Mouse (Mus musculus) regulatory T cell (primary cell): ENCODE data around the gene Srgap2.

Source experiments
- in situ Hi-C: fragments of 300-600 bp; cut with MboI, MseI; formaldehyde crosslinking; loops from one replicate; pipeline ENCODE4 v1.15.1; 2025; ENCODE audit warnings: high pct_unique_total_duplicates

Gene Srgap2

GRCm38 (mm10) chr1:131526371-131527270, 531 bp downstream of the Srgap2 start:
- in situ Hi-C loops: no loop called here

GRCm38 (mm10) chr1:131525586-131526271, 1.4 kb downstream of the Srgap2 start:
- in situ Hi-C loops: no loop called here

- in situ Hi-C loops: no loop called here
These were observed 2.0 kb downstream of the Srgap2 start for GRCm38 (mm10) chr1:131525101-131525585.

GRCm38 (mm10) chr1:131523794-131524193, 3.4 kb downstream of the Srgap2 start:
- in situ Hi-C loops: no loop called here

- in situ Hi-C loops: no loop called here
These were observed 10.6 kb downstream of the Srgap2 start for GRCm38 (mm10) chr1:131516588-131516987.

GRCm38 (mm10) chr1:131514197-131514596, 13.0 kb downstream of the Srgap2 start:
- in situ Hi-C loops: no loop called here

GRCm38 (mm10) chr1:131513136-131513535, 14.0 kb downstream of the Srgap2 start:
- in situ Hi-C loops: no loop called here

GRCm38 (mm10) chr1:131511661-131512500, 15.3 kb downstream of the Srgap2 start:
- in situ Hi-C loops: no loop called here

GRCm38 (mm10) chr1:131511131-131511530, 16.0 kb downstream of the Srgap2 start:
- in situ Hi-C loops: no loop called here

GRCm38 (mm10) chr1:131501681-131502080, 25.5 kb downstream of the Srgap2 start:
- in situ Hi-C loops: no loop called here

- in situ Hi-C loops: no loop called here
These were observed 28.9 kb downstream of the Srgap2 start for GRCm38 (mm10) chr1:131498231-131498630.

- in situ Hi-C loops: no loop called here
These were observed 32.9 kb downstream of the Srgap2 start for GRCm38 (mm10) chr1:131493966-131494898.

GRCm38 (mm10) chr1:131492360-131492759, 34.8 kb downstream of the Srgap2 start:
- in situ Hi-C loops: no loop called here

GRCm38 (mm10) chr1:131491579-131491978, 35.6 kb downstream of the Srgap2 start:
- in situ Hi-C loops: no loop called here

GRCm38 (mm10) chr1:131489312-131489711, 37.8 kb downstream of the Srgap2 start:
- in situ Hi-C loops: no loop called here

GRCm38 (mm10) chr1:131486094-131486850, 40.9 kb downstream of the Srgap2 start:
- in situ Hi-C loops: no loop called here

GRCm38 (mm10) chr1:131482242-131482641, 44.9 kb downstream of the Srgap2 start:
- in situ Hi-C loops: no loop called here

- in situ Hi-C loops: no loop called here
These were observed 45.8 kb downstream of the Srgap2 start for GRCm38 (mm10) chr1:131481391-131481790.

GRCm38 (mm10) chr1:131478770-131479305, 48.3 kb downstream of the Srgap2 start:
- in situ Hi-C loops: no loop called here

- in situ Hi-C loops: no loop called here
These were observed 51.8 kb downstream of the Srgap2 start for GRCm38 (mm10) chr1:131475306-131475705.
